Mouse (Mus musculus): ENCODE results near the gene Foxj2. TPM values are rescaled to one million over a fixed set of nuclear protein-coding genes. Genes with fewer than 3 reads are reported as not detected.
A peak's percentile ranks its signal among the peaks of the same experiment; 100 is the strongest.

Foxj2 gene
- polyA plus RNA-seq, 1 experiment, result 9.7 TPM

DNA sequence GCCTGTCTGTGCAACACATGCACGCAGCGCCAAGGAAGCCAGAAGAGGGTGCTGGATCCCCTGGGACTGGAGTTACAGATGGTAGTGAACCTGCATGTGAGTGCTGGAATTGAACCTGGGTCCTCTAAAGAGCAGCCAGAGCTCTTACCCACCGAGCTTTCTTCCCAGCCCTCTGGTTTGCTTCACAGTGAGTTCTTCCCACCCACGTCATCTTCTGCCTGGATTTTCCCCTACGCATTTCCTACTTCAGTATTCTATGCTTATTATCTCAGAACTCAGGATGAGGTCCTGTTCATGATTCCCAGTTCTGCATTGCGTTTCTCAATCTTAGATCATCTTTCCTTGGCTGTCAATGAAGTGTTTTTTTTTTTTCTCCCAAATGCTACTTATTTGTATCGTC is 43.7 kb upstream of the Foxj2 start:
- no peak overlapping the region for H3K4me2 ChIP-seq (ENCODE audit: low read depth)
- TF ChIP-seq CEBPB (IDR thresholded peaks at IDR 0.05; ENCODE audit: insufficient read depth, poor library complexity, severe bottlenecking) (no peak), SRF (IDR thresholded peaks at IDR 0.05; ENCODE audit: control insufficient read depth, insufficient read length, low read depth) (no peak), MYOG (IDR thresholded peaks at IDR 0.05; ENCODE audit: control insufficient read depth in 1 of 3, insufficient read depth in 1 of 3, insufficient read length in 2 of 3, low read depth in 2 of 3) (no peak), TCF3 (IDR thresholded peaks at IDR 0.05; ENCODE audit: insufficient read length, low read depth) (no peak), POLR2A (IDR thresholded peaks at IDR 0.05; ENCODE audit: insufficient read length, low read depth) (no peak), POLR2AphosphoS2 (IDR thresholded peaks at IDR 0.05; ENCODE audit: insufficient read length, low read depth) (no peak)
- no peak overlapping the region for H3ac ChIP-seq (ENCODE audit: control insufficient read depth, insufficient read length)
- no peaks in the 10 kb centered on the region for H3K36me3 ChIP-seq (ENCODE audit: control insufficient read depth, insufficient read depth)
- no peaks in the 10 kb centered on the region for H3K79me2 ChIP-seq (ENCODE audit: control insufficient read depth, insufficient read depth)
- no peaks in the 10 kb centered on the region for H3K27me3 ChIP-seq (ENCODE audit: control insufficient read depth, insufficient read depth, insufficient read length)
- no peak overlapping the region for H3K4me3 ChIP-seq

DNA sequence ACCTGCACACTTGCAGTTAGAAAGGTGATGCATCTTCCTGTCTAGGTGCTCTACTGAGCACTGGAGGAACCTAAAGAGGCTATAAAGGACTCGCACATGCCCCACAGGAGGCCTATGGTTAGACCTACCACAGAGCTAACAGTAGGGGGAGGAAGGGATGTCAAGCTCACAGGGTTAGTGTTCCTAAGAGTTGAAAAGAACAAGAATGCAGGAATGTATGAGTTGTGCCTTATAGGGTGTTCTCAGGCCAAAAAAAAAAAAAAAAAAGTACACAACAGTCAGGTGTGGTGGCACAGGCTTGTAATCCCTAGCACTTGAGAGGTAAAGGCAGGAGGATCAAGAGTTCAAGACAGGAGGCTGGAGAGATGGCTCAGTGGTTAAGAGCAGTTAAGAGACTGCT is 39.8 kb upstream of the Foxj2 start:
- H3K36me3 ChIP-seq (ENCODE audit: control insufficient read depth, insufficient read depth), result no peaks in the 10 kb centered on the region
- TF ChIP-seq TCF3 (IDR thresholded peaks at IDR 0.05; ENCODE audit: insufficient read length, low read depth) (no peak), POLR2AphosphoS2 (IDR thresholded peaks at IDR 0.05; ENCODE audit: insufficient read length, low read depth) (no peak), MYOD1 (IDR thresholded peaks at IDR 0.05; ENCODE audit: control insufficient read depth in 1 of 3, insufficient read length in 2 of 3, low read depth in 2 of 3) (no peak), SRF (IDR thresholded peaks at IDR 0.05; ENCODE audit: control insufficient read depth, insufficient read length, low read depth) (no peak), MAX (IDR thresholded peaks at IDR 0.05; ENCODE audit: low read depth) (no peak), POLR2A (IDR thresholded peaks at IDR 0.05; ENCODE audit: insufficient read length, low read depth) (no peak), CEBPB (IDR thresholded peaks at IDR 0.05; ENCODE audit: insufficient read depth, poor library complexity, severe bottlenecking) (no peak), USF1 (IDR thresholded peaks at IDR 0.05; ENCODE audit: low read depth) (no peak), TCF12 (IDR thresholded peaks at IDR 0.05; ENCODE audit: insufficient read depth, poor library complexity, severe bottlenecking) (no peak), REST (IDR thresholded peaks at IDR 0.05; ENCODE audit: insufficient read depth, insufficient read length) (no peak), MYOG (IDR thresholded peaks at IDR 0.05; ENCODE audit: control insufficient read depth in 1 of 3, insufficient read depth in 1 of 3, insufficient read length in 2 of 3, low read depth in 2 of 3) (no peak), E2F4 (IDR thresholded peaks at IDR 0.05; ENCODE audit: insufficient read depth) (no peak)
- no peak overlapping the region for H3K4me3 ChIP-seq
- H3K27me3 ChIP-seq (ENCODE audit: control insufficient read depth, insufficient read depth, insufficient read length), result no peaks in the 10 kb centered on the region
- H3K4me2 ChIP-seq (ENCODE audit: low read depth), result no peak overlapping the region
- no peak overlapping the region for H3ac ChIP-seq (ENCODE audit: control insufficient read depth, insufficient read length)
- H3K79me2 ChIP-seq (ENCODE audit: control insufficient read depth, insufficient read depth), result no peaks in the 10 kb centered on the region

DNA sequence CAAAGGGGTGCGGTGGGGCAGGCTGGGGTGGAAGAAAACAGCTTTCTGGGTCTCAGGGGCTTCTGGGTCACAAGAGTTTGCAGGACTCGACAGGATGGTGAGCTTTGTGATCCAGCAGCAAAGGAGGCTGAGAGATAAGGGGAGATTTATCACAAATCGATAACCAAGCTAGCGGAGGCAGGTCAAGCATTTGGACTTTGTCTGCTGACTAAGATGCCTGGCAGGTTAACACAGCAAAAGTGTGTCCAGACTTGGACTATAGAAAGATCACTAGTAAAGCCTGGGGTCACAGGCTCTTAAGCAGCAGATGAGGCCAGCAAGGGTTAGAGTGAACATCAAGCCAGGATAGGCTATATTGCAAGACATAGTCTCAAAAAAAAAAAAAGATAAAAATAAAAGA is 38.5 kb upstream of the Foxj2 start:
- Histone ChIP-seq H3K4me3 (no peak overlapping the region), H3K4me2 (ENCODE audit: low read depth) (no peak overlapping the region), H3K79me2 (ENCODE audit: control insufficient read depth, insufficient read depth) (no peaks in the 10 kb centered on the region), H3K27me3 (ENCODE audit: control insufficient read depth, insufficient read depth, insufficient read length) (no peaks in the 10 kb centered on the region), H3ac (ENCODE audit: control insufficient read depth, insufficient read length) (no peak overlapping the region), H3K36me3 (ENCODE audit: control insufficient read depth, insufficient read depth) (no peaks in the 10 kb centered on the region)
- no peak for TF ChIP-seq TCF3 (IDR thresholded peaks at IDR 0.05; ENCODE audit: insufficient read length, low read depth)
- TF ChIP-seq POLR2AphosphoS2 (IDR thresholded peaks at IDR 0.05; ENCODE audit: insufficient read length, low read depth), result no peak
- TF ChIP-seq MAX (IDR thresholded peaks at IDR 0.05; ENCODE audit: low read depth), result no peak
- TF ChIP-seq MYOD1 (IDR thresholded peaks at IDR 0.05; ENCODE audit: control insufficient read depth in 1 of 3, insufficient read length in 2 of 3, low read depth in 2 of 3), result no peak
- TF ChIP-seq MYOG (IDR thresholded peaks at IDR 0.05; ENCODE audit: control insufficient read depth in 1 of 3, insufficient read depth in 1 of 3, insufficient read length in 2 of 3, low read depth in 2 of 3), result no peak
- no peak for TF ChIP-seq TCF12 (IDR thresholded peaks at IDR 0.05; ENCODE audit: insufficient read depth, poor library complexity, severe bottlenecking)

DNA sequence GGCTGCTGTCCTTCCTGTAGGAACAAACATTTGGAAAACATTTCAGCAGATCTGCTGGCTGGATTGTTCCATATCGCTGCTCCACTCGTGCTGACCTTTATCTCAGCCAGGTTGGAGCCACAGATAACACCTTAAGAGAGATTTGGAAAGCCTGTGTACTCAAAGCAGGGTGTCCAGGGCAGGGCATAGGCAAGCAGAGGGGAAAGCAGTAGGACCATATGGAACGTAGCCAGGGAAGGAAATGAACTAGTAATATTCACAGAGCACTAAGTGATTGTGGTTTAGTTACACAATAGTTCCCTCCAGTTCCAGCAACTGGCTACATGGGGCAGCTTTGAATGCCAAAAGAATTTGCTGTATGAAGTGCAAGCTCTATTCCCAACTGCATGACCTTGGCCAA is 37.5 kb upstream of the Foxj2 start:
- Histone ChIP-seq H3K4me3 (no peak overlapping the region), H3K79me2 (ENCODE audit: control insufficient read depth, insufficient read depth) (no peaks in the 10 kb centered on the region), H3ac (ENCODE audit: control insufficient read depth, insufficient read length) (no peak overlapping the region), H3K4me2 (ENCODE audit: low read depth) (no peak overlapping the region), H3K36me3 (ENCODE audit: control insufficient read depth, insufficient read depth) (no peaks in the 10 kb centered on the region), H3K27me3 (ENCODE audit: control insufficient read depth, insufficient read depth, insufficient read length) (no peaks in the 10 kb centered on the region)
- TF ChIP-seq CEBPB (IDR thresholded peaks at IDR 0.05; ENCODE audit: insufficient read depth, poor library complexity, severe bottlenecking) (0 out of 2 replicates have a peak, but pooled peaks have one; percentile 47), REST (IDR thresholded peaks at IDR 0.05; ENCODE audit: insufficient read depth, insufficient read length) (no peak)

DNA sequence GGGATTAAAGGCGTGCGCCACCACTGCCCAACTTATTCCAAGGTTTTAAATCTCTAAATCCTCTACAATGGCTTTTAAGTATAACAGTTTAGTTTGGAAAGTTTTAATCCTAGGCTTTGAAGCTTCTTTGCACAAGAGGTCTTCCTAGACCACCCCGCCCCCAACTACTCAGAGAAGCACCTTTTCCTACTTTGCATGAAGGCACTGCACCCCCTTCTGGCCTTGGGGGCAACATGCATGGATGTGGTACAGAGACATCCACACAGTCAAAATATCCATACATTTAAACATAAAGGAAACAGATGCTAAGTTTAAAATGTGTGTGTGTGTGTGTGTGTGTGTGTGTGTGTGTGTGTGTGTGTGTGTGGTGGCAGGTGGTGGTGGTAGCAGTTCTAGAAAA is 34.8 kb upstream of the Foxj2 start:
- Histone ChIP-seq H3K36me3 (ENCODE audit: control insufficient read depth, insufficient read depth) (no peaks in the 10 kb centered on the region), H3K4me2 (ENCODE audit: low read depth) (no peak overlapping the region), H3ac (ENCODE audit: control insufficient read depth, insufficient read length) (no peak overlapping the region), H3K27me3 (ENCODE audit: control insufficient read depth, insufficient read depth, insufficient read length) (no peaks in the 10 kb centered on the region), H3K79me2 (ENCODE audit: control insufficient read depth, insufficient read depth) (no peaks in the 10 kb centered on the region), H3K4me3 (no peak overlapping the region)
- no peak for TF ChIP-seq E2F4 (IDR thresholded peaks at IDR 0.05; ENCODE audit: insufficient read depth)
- TF ChIP-seq TCF12 (IDR thresholded peaks at IDR 0.05; ENCODE audit: insufficient read depth, poor library complexity, severe bottlenecking), result no peak
- TF ChIP-seq SRF (IDR thresholded peaks at IDR 0.05; ENCODE audit: control insufficient read depth, insufficient read length, low read depth), result no peak
- no peak for TF ChIP-seq USF1 (IDR thresholded peaks at IDR 0.05; ENCODE audit: low read depth)
- TF ChIP-seq POLR2A (IDR thresholded peaks at IDR 0.05; ENCODE audit: insufficient read length, low read depth), result no peak
- no peak for TF ChIP-seq MAX (IDR thresholded peaks at IDR 0.05; ENCODE audit: low read depth)
